Mouse (Mus musculus) embryonic fibroblast, embryonic 13.5 days (primary cell): ENCODE measurements at regions not wholly inside any gene's neighbourhood (a gene's known extent, or its start where the extent isn't known, plus 50 kb on each side); places are given as distances from the start of the nearest gene placed in this dataset.

Source experiments
- CTCF ChIP-seq: IDR thresholded peaks from 2 replicates; pipeline ENCODE4 v1.5.1; 2011; ENCODE audit warnings: mild to moderate bottlenecking, control low read depth, low read length, moderate library complexity, borderline replicate concordance; ENCODE audit not compliant: insufficient read depth
- POLR2A ChIP-seq: IDR thresholded peaks from 2 replicates; pipeline ENCODE4 v1.6.1; 2011; ENCODE audit warnings: low read depth, mild to moderate bottlenecking, control low read depth, low read length, moderate library complexity

DNA sequence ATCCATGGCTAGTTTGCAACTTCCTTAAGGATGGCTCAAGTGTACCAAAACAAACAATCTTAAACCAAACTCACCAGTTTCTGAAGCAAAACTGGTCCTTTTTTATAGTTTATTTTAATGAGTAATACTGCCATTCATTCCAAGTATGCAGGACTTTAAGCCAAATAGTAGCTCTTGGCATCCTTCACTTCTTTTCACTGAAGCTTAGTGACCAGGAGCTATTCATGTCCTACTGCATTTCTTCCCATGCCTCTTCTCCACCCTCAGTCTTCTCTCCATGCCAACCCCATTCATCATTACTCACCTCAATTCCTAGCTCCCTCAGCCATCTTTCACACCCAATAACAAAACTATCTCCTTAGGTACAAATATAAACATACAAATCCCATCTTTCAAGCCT is 144.6 kb upstream of the Nhs start:
- no peak for TF ChIP-seq CTCF
- TF ChIP-seq POLR2A = no peak
